Mouse (Mus musculus): ENCODE results near the gene Stx8.

- no peak for TF ChIP-seq CTCF (IDR thresholded peaks at IDR 0.05; ENCODE audit: low read depth)
- TF ChIP-seq EP300 (optimal IDR thresholded peaks at IDR 0.05), result no peak
These were observed 232.7 kb downstream of the Stx8 start for GRCm38 (mm10) chr11:68198696-68199095.

Measured in stomach, postnatal 0 days (tissue).